Mouse (Mus musculus) olfactory bulb, adult 2 months (tissue): Measurements from ENCODE around the gene Trpm8.

Source experiments
- CTCF ChIP-seq: fragments of 200-500 bp; IDR thresholded peaks from 2 replicates; pipeline ENCODE4 v1.5.1; 2012; ENCODE audit warnings: low read depth, mild to moderate bottlenecking, low read length, moderate library complexity; ENCODE audit not compliant: insufficient read depth
- POLR2A ChIP-seq: fragments of 200-500 bp; IDR thresholded peaks from 2 replicates; pipeline ENCODE4 v1.6.1; 2012; ENCODE audit warnings: mild to moderate bottlenecking, low read depth, low read length, moderate library complexity; ENCODE audit not compliant: insufficient read depth

DNA sequence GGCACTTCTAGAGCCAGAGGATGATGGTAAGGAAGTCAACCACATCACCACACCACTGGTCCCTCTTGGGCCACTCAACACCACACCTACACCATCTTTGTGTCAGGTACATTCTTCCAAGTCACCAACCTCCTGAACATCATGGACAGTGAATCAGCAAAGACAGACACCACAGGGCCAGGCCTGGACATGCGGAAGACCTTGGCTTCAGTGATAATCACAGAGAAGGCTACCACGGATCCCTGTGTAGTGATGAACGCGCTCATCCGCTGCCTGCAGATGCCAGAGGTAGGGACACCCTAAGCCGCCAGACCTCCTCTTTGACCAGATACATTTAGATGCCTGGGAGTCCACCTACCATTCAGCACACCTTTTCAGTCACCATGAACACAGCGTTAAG lies 49.3 kb upstream of the Trpm8 start:
- TF ChIP-seq CTCF (no peak), POLR2A (no peak)
